Mouse (Mus musculus) limb, embryonic 13.5 days (tissue): ENCODE data around the gene Zbtb22. TPM values are rescaled to one million over a fixed set of nuclear protein-coding genes. Genes with fewer than 3 reads are reported as not detected.
"Not testable (repeated sequence)": the region's sequence is repeated elsewhere in the genome, so short reads cannot be mapped to it uniquely, and the experiment has no call there.

Source experiments
- ATAC-seq: fragments of 200-750 bp; cut with Nextera tagmentation; 2 replicates; pipeline ENCODE4 v1.8.0; 2017; ENCODE audit warnings: low read depth, moderate number of reproducible peaks, moderate TSS enrichment; ENCODE audit not compliant: low FRiP score
- H3K27ac ChIP-seq: fragments of 300-500 bp; sonication (generic); 2 replicates; pipeline ENCODE4 v1.5.1; 2015; ENCODE audit warnings: inconsistent platforms, mild to moderate bottlenecking, moderate library complexity
- H3K27me3 ChIP-seq: fragments of 300-500 bp; sonication (generic); 2 replicates; pipeline ENCODE4 v1.6.1; 2015; ENCODE audit warnings: mild to moderate bottlenecking, inconsistent platforms
- H3K36me3 ChIP-seq: fragments of 300-500 bp; sonication (generic); 2 replicates; pipeline ENCODE4 v1.6.1; 2015; ENCODE audit warnings: inconsistent platforms, mild to moderate bottlenecking, moderate library complexity
- H3K4me1 ChIP-seq: fragments of 300-500 bp; sonication (generic); 2 replicates; pipeline ENCODE4 v1.6.1; 2015; ENCODE audit warnings: inconsistent platforms
- H3K4me2 ChIP-seq: fragments of 300-500 bp; sonication (generic); replicated peaks from 2 replicates; pipeline ENCODE4 v1.6.1; 2015; ENCODE audit warnings: inconsistent platforms, mild to moderate bottlenecking, moderate library complexity
- H3K4me3 ChIP-seq: fragments of 300-500 bp; sonication (generic); 2 replicates; pipeline ENCODE4 v1.5.1; 2015; ENCODE audit warnings: moderate library complexity, mild to moderate bottlenecking, inconsistent platforms
- H3K9ac ChIP-seq: fragments of 300-500 bp; sonication (generic); 2 replicates; pipeline ENCODE4 v1.6.1; 2015; ENCODE audit warnings: mild to moderate bottlenecking, inconsistent platforms
- H3K9me3 ChIP-seq: fragments of 300-500 bp; sonication (generic); 2 replicates; pipeline ENCODE4 v1.6.1; 2016; ENCODE audit warnings: inconsistent platforms
- WGBS: fragments of 180-500 bp; shearing (Covaris S2); methylation state at CpG from one replicate; pipeline ENCODE4 v1.1.7; 2015; 5-methylcytosine and 5-hydroxymethylcytosine counted together
- polyA plus RNA-seq: library from polyadenylated mRNA; unstranded; fragments of >200 nt; fragmentation: Nextera tagmentation; extraction: Ambion mirVana; gene quantifications from 2 replicates; pipeline ENCODE4 v1.2.1, GENCODE M21; 2015

Zbtb22 gene
- polyA plus RNA-seq, 1 experiment from 2014 or later = 16.3 TPM

- 57% methylated on average over 19 of the region's 19 CpGs for WGBS
- Histone ChIP-seq H3K4me1 (peaks cover 21% of the 10 kb centered on the region), H3K27ac (no peak overlapping the region), H3K27me3 (no peaks in the 10 kb centered on the region), H3K9ac (peak overlapping the region; percentile 87), H3K36me3 (peaks cover 63% of the 10 kb centered on the region), H3K4me3 (peak overlapping the region; percentile 84), H3K4me2 (peak overlapping the region; percentile 98), H3K9me3 (no peaks in the 10 kb centered on the region)
- ATAC-seq = no peak
Observed at GRCm38 (mm10) chr17:33941381-33941780, 25.7 kb downstream of the Zbtb22 start.

GRCm38 (mm10) chr17:33943454-33943853 lies 27.8 kb downstream of the Zbtb22 start:
- Histone ChIP-seq H3K4me3 (no peak overlapping the region), H3K27ac (no peak overlapping the region), H3K9ac (no peak overlapping the region), H3K36me3 (peaks cover 65% of the 10 kb centered on the region), H3K4me1 (peaks cover 21% of the 10 kb centered on the region), H3K4me2 (no peak overlapping the region), H3K27me3 (no peaks in the 10 kb centered on the region), H3K9me3 (no peaks in the 10 kb centered on the region)
- WGBS = 94% methylated on average over 15 of the region's 15 CpGs
- no peak for ATAC-seq

- no peak overlapping the region for H3K27ac ChIP-seq
- no peaks in the 10 kb centered on the region for H3K9me3 ChIP-seq
- no peaks in the 10 kb centered on the region for H3K27me3 ChIP-seq
- no peak overlapping the region for H3K9ac ChIP-seq
- no peak for ATAC-seq
- H3K4me2 ChIP-seq = no peak overlapping the region
- WGBS = 89% methylated on average over 10 of the region's 10 CpGs
- H3K4me3 ChIP-seq = no peak overlapping the region
- H3K4me1 ChIP-seq = peaks cover 30% of the 10 kb centered on the region
- peaks cover 84% of the 10 kb centered on the region for H3K36me3 ChIP-seq
Observed at GRCm38 (mm10) chr17:33947430-33948089, 31.9 kb downstream of the Zbtb22 start.

GRCm38 (mm10) chr17:33948090-33948904 lies 32.6 kb downstream of the Zbtb22 start:
- peaks cover 84% of the 10 kb centered on the region for H3K36me3 ChIP-seq

GRCm38 (mm10) chr17:33948905-33949537 lies 33.3 kb downstream of the Zbtb22 start:
- 88% methylated on average over 19 of the region's 19 CpGs for WGBS
- Histone ChIP-seq H3K4me3 (no peak overlapping the region), H3K4me2 (no peak overlapping the region), H3K9me3 (no peaks in the 10 kb centered on the region), H3K27me3 (no peaks in the 10 kb centered on the region), H3K36me3 (peaks cover 85% of the 10 kb centered on the region), H3K27ac (no peak overlapping the region), H3K9ac (no peak overlapping the region), H3K4me1 (peaks cover 44% of the 10 kb centered on the region)
- no peak for ATAC-seq

More at GRCm38 (mm10) chr17:33948090-33948904, 32.6 kb downstream of the Zbtb22 start:
- WGBS = 82% methylated on average over 22 of the region's 22 CpGs
- H3K9ac ChIP-seq = no peak overlapping the region
- no peak overlapping the region for H3K4me3 ChIP-seq
- no peak overlapping the region for H3K4me2 ChIP-seq
- no peaks in the 10 kb centered on the region for H3K9me3 ChIP-seq
- H3K4me1 ChIP-seq = peaks cover 37% of the 10 kb centered on the region
- no peak for ATAC-seq
- H3K27me3 ChIP-seq = no peaks in the 10 kb centered on the region
- H3K27ac ChIP-seq = no peak overlapping the region

- H3K9me3 ChIP-seq = no peaks in the 10 kb centered on the region
- peaks cover 53% of the 10 kb centered on the region for H3K4me1 ChIP-seq
- WGBS = 80% methylated on average over 10 of the region's 10 CpGs
- ATAC-seq = no peak
- peak overlapping the region; percentile 51 for H3K4me3 ChIP-seq
- H3K36me3 ChIP-seq = peaks cover 81% of the 10 kb centered on the region
- peak overlapping the region; percentile 92 for H3K4me2 ChIP-seq
- no peaks in the 10 kb centered on the region for H3K27me3 ChIP-seq
- H3K27ac ChIP-seq = peak overlapping the region; percentile 96
- H3K9ac ChIP-seq = peak overlapping the region; percentile 99
Observed at GRCm38 (mm10) chr17:33950131-33950625, 34.5 kb downstream of the Zbtb22 start.

GRCm38 (mm10) chr17:33951021-33951946 lies 35.6 kb downstream of the Zbtb22 start, which contains the start of gene B3galt4:
B3galt4 (minus strand) TSS chr17:33951488.
- under 1% methylated on average over 45 of the region's 45 CpGs for WGBS
- Histone ChIP-seq H3K4me3 (peak within 1 kb of the TSS; percentile 51), H3K27ac (peak within 1 kb of the TSS; percentile 96), H3K4me1 (peaks cover 53% of the 10 kb centered on the region), H3K36me3 (peaks cover 70% of the 10 kb centered on the region), H3K27me3 (no peaks in the 10 kb centered on the region), H3K9ac (peak within 1 kb of the TSS; percentile 99), H3K9me3 (no peaks in the 10 kb centered on the region), H3K4me2 (peak within 1 kb of the TSS; percentile 92)
- ATAC-seq = peak; percentile 77

GRCm38 (mm10) chr17:33952015-33952414 lies 36.3 kb downstream of the Zbtb22 start:
- not testable (repeated sequence) for H3K27me3 ChIP-seq, ATAC-seq, H3K27ac ChIP-seq, H3K9me3 ChIP-seq
- H3K36me3 ChIP-seq = peaks cover 64% of the 10 kb centered on the region
- H3K4me2 ChIP-seq = peak overlapping the region; percentile 92
- peak overlapping the region; percentile 99 for H3K9ac ChIP-seq
- H3K4me1 ChIP-seq = peaks cover 58% of the 10 kb centered on the region
- peak overlapping the region; percentile 51 for H3K4me3 ChIP-seq
- 75% methylated on average over 13 of the region's 13 CpGs for WGBS

- H3K27ac ChIP-seq = no peak overlapping the region; the same call in 1 of the 2 replicates
- peaks cover 57% of the 10 kb centered on the region for H3K36me3 ChIP-seq
- peaks cover 63% of the 10 kb centered on the region for H3K4me1 ChIP-seq
- 80% methylated on average over 4 of the region's 4 CpGs for WGBS
- peak overlapping the region; percentile 99 for H3K4me2 ChIP-seq
- H3K9ac ChIP-seq = peak overlapping the region; percentile 99
- H3K4me3 ChIP-seq = peak overlapping the region; percentile 93
- no peaks in the 10 kb centered on the region for H3K27me3 ChIP-seq
- no peaks in the 10 kb centered on the region for H3K9me3 ChIP-seq
- no peak for ATAC-seq
Observed at GRCm38 (mm10) chr17:33952879-33953278, 37.2 kb downstream of the Zbtb22 start.

GRCm38 (mm10) chr17:33953310-33953709 lies 37.6 kb downstream of the Zbtb22 start:
- no peaks in the 10 kb centered on the region for H3K9me3 ChIP-seq
- H3K4me3 ChIP-seq = peak overlapping the region; percentile 93
- peaks cover 63% of the 10 kb centered on the region for H3K4me1 ChIP-seq
- no peak overlapping the region for H3K27ac ChIP-seq
- WGBS = 78% methylated on average over 3 of the region's 3 CpGs
- H3K9ac ChIP-seq = peak overlapping the region; percentile 99
- H3K36me3 ChIP-seq = peaks cover 57% of the 10 kb centered on the region
- ATAC-seq = no peak
- peak overlapping the region; percentile 99 for H3K4me2 ChIP-seq
- H3K27me3 ChIP-seq = no peaks in the 10 kb centered on the region

- Histone ChIP-seq H3K4me2 (peak overlapping the region; percentile 99), H3K27me3 (no peaks in the 10 kb centered on the region), H3K4me3 (peak overlapping the region; percentile 93), H3K9ac (peak overlapping the region; percentile 99), H3K9me3 (no peaks in the 10 kb centered on the region), H3K27ac (peak overlapping the region; percentile 95), H3K36me3 (peaks cover 57% of the 10 kb centered on the region), H3K4me1 (peaks cover 63% of the 10 kb centered on the region)
- WGBS = 42% methylated on average over 5 of the region's 5 CpGs
- no peak for ATAC-seq
Observed at GRCm38 (mm10) chr17:33953961-33954565, 38.4 kb downstream of the Zbtb22 start.
